Mouse (Mus musculus) Patski (cell line): ENCODE data around the gene Dhcr24. TPM values are rescaled to one million over a fixed set of nuclear protein-coding genes. Genes with fewer than 3 reads are reported as not detected.

ENCODE experiments used
- ATAC-seq: fragments of 100-300 bp; one replicate; pipeline ENCODE4 v1.8.0; 2021
- CTCF ChIA-PET: fragments of 350-600 bp; sonication (Branson Sonifier 250); formaldehyde crosslinking; loops from one replicate; lab custom pipeline; 2022; ENCODE audit warnings: inconsistent platforms; lab: Charles Lee
- POLR2A ChIA-PET: fragments of 350-600 bp; sonication (Branson Sonifier 250); formaldehyde crosslinking; loops from one replicate; lab custom pipeline; 2022; ENCODE audit warnings: antibody characterized with exemption, inconsistent platforms; lab: Charles Lee
- DNase-seq: peaks from one replicate; pipeline ENCODE4 v3.0.0-alpha.2; 2011; ENCODE audit warnings: low read depth, low spot score
- H3K27me3 ChIP-seq: fragments of 371-371 bp; one replicate; pipeline ENCODE4 v1.5.1; 2021
- CTCF ChIP-seq: fragments of 100-300 bp; IDR thresholded peaks from one replicate; pipeline ENCODE4 v1.5.1; 2021
- in situ Hi-C: fragments of 300-500 bp; cut with MboI; formaldehyde crosslinking; loops from 3 replicates; pipeline ENCODE4 v1.11.1; 2018; ENCODE audit warnings: low pct_unique_long_range_greater_than_20kb, mixed read lengths
- polyA plus RNA-seq: library from polyadenylated mRNA; unstranded; gene quantifications from one replicate; pipeline ENCODE4 v1.2.3, GENCODE M21; 2021

Dhcr24 gene
- polyA plus RNA-seq, 1 experiment from 2014 or later, result 17.7 TPM

- no peaks in the 10 kb centered on the region for H3K27me3 ChIP-seq
- DNase-seq, result no peak
- in situ Hi-C loops, result no loop called here
- CTCF ChIA-PET, result interaction anchor here (2.8 kb wide), 1 partner anchor 15 kb away, joined by 8 read pairs; no protein-coding TSS in a partner anchor
- no peak for ATAC-seq
- no peak for TF ChIP-seq CTCF
- POLR2A ChIA-PET, result no interaction called here
Measured at GRCm38 (mm10) chr4:106599415-106599814, 38.6 kb downstream of the Dhcr24 start.

- CTCF ChIA-PET, result interaction anchor here (2.8 kb wide), 1 partner anchor 13 kb away, joined by 8 read pairs; no protein-coding TSS in a partner anchor
- in situ Hi-C loops, result no loop called here
- no peak for TF ChIP-seq CTCF
- POLR2A ChIA-PET, result no interaction called here
- H3K27me3 ChIP-seq, result no peaks in the 10 kb centered on the region
- ATAC-seq (no peak), DNase-seq (no peak)
Measured at GRCm38 (mm10) chr4:106600770-106601169, 39.9 kb downstream of the Dhcr24 start.

GRCm38 (mm10) chr4:106606639-106607554 is 46.1 kb downstream of the Dhcr24 start:
- in situ Hi-C loops, result no loop called here
- ChIA-PET POLR2A (no interaction called here), CTCF (no interaction called here)
- ATAC-seq (no peak), DNase-seq (no peak)
- no peak for TF ChIP-seq CTCF
- no peaks in the 10 kb centered on the region for H3K27me3 ChIP-seq

DNA sequence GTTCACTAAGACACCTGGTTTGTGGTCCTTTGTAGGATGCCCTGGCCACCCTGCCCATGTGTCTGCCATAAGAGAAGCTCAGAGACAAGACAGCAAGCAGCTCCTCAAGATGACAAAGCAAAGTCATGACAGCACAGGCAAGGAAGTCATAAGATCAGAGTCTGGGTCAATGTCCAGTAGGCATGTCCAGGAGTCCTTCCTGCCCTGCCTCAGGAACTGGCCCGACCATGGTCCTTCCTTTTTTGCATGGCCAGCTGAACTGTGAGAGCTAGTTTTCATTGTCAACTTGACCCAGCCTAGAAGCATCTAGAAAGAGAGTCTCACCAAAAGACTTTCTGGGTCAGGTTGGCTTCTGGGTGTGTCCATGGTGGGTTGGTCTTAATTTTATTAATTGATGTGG is 47.1 kb downstream of the Dhcr24 start:
- in situ Hi-C loops, result no loop called here
- ChIA-PET CTCF (no interaction called here), POLR2A (interaction anchor here (0.6 kb wide), 1 partner anchor 346 kb away, joined by 3 read pairs; no protein-coding TSS in a partner anchor)
- no peak for ATAC-seq
- TF ChIP-seq CTCF, result no peak
- no peaks in the 10 kb centered on the region for H3K27me3 ChIP-seq
- no peak for DNase-seq

DNA sequence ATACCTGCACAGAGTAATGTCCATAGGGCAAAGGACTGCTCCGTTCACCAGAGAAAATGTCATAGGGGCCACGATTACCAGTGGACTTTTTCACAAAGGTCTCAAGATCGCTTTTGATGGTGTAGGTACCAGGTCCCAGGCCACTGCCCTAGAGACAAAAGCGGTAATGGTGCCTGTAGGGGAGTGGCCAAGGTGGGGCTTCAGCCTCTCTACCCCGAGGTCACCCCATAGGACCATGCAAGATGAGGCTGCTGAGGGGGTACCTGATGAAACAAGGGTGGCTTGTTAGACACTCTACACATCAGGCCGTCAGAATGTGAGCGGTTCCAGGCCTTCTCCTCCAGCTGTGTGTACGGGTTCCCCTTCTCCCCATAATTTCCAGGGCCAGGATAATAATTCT is 52.3 kb downstream of the Dhcr24 start:
- ChIA-PET CTCF (interaction anchor here (3.5 kb wide), 1 partner anchor 93 kb away, joined by 33 read pairs; no protein-coding TSS in a partner anchor), POLR2A (no interaction called here)
- ATAC-seq (no peak), DNase-seq (no peak)
- no peak for TF ChIP-seq CTCF
- in situ Hi-C loops, result loop anchor here (10.0 kb wide), 1 partner anchor 92 kb away; no protein-coding TSS in a partner anchor
- no peaks in the 10 kb centered on the region for H3K27me3 ChIP-seq

- CTCF ChIA-PET, result interaction anchor here (0.8 to 3.5 kb wide), 13 partner anchors 9 to 100 kb away, joined by 3 to 33 read pairs (median 6); partner anchors contain the start of gene Ttc22
- DNase-seq (no peak), ATAC-seq (no peak)
- TF ChIP-seq CTCF, result no peak
- H3K27me3 ChIP-seq, result no peaks in the 10 kb centered on the region
- POLR2A ChIA-PET, result no interaction called here
- in situ Hi-C loops, result loop anchor here (10.0 kb wide), 1 partner anchor 91 kb away; no protein-coding TSS in a partner anchor
Measured at GRCm38 (mm10) chr4:106613560-106613959, 52.7 kb downstream of the Dhcr24 start.

- ChIA-PET POLR2A (interaction anchor here (1.0 to 1.5 kb wide), 2 partner anchors 94 to 96 kb away, joined by 4 to 5 read pairs; no protein-coding TSS in a partner anchor), CTCF (interaction anchor here (0.6 to 3.5 kb wide), 15 partner anchors 9 to 100 kb away, joined by 3 to 33 read pairs (median 5); partner anchors contain the start of gene Ttc22)
- in situ Hi-C loops, result loop anchor here (10.0 kb wide), 1 partner anchor 91 kb away; no protein-coding TSS in a partner anchor
- H3K27me3 ChIP-seq, result no peaks in the 10 kb centered on the region
- no peak for TF ChIP-seq CTCF
- DNase-seq (no peak), ATAC-seq (no peak)
Measured at GRCm38 (mm10) chr4:106614180-106614797, 53.5 kb downstream of the Dhcr24 start.

GRCm38 (mm10) chr4:106614881-106615280 is 54.0 kb downstream of the Dhcr24 start:
- in situ Hi-C loops, result loop anchor here (10.0 kb wide), 1 partner anchor 90 kb away; no protein-coding TSS in a partner anchor
- no peak for TF ChIP-seq CTCF
- ChIA-PET POLR2A (interaction anchor here (1.0 to 1.5 kb wide), 2 partner anchors 93 to 95 kb away, joined by 4 to 5 read pairs; no protein-coding TSS in a partner anchor), CTCF (interaction anchor here (0.6 to 3.5 kb wide), 10 partner anchors 8 to 99 kb away, joined by 3 to 33 read pairs (median 7); partner anchors contain the start of gene Ttc22)
- DNase-seq (no peak), ATAC-seq (no peak)
- no peaks in the 10 kb centered on the region for H3K27me3 ChIP-seq

GRCm38 (mm10) chr4:106615637-106616036 is 54.8 kb downstream of the Dhcr24 start:
- TF ChIP-seq CTCF, result no peak
- CTCF ChIA-PET, result interaction anchor here (0.9 to 3.5 kb wide), 4 partner anchors 11 to 91 kb away, joined by 3 to 33 read pairs (median 7); no protein-coding TSS in a partner anchor
- no peak for DNase-seq

DNA sequence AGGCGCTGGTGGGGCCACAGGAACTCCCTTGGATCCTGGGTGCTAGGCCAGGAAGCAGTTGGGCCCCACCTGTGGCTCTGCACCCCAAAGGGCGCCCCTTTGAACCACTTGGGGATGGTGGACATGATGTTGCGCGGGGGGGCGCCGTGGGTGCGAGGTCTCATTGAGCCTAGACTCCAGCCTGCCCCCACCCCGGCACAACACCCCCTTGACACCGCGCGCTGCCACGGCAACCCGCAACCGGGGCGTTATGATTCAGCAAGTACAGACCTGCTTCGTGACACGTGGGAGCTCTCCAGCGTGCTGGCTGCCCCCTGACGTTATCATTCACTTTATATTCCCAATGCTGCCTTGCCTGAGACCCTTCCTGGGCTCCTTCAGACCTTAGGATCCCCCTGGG is 56.2 kb downstream of the Dhcr24 start, which contains the start of gene Lexm:
Gene Lexm, minus strand, starts transcription at position 186 of the 400 bp plus-strand sequence.
- TF ChIP-seq CTCF, result no peak
- no peak for ATAC-seq
- ChIA-PET POLR2A (interaction anchor here (0.7 kb wide), 1 partner anchor 55 kb away, joined by 5 read pairs; no protein-coding TSS in a partner anchor), CTCF (no interaction called here)
- DNase-seq, result no peak
- no peaks in the 10 kb centered on the region for H3K27me3 ChIP-seq
- in situ Hi-C loops, result loop anchor here (10.0 kb wide), 1 partner anchor 88 kb away; no protein-coding TSS in a partner anchor

More at GRCm38 (mm10) chr4:106615637-106616036, 54.8 kb downstream of the Dhcr24 start:
- in situ Hi-C loops, result loop anchor here (10.0 kb wide), 1 partner anchor 89 kb away; no protein-coding TSS in a partner anchor
- H3K27me3 ChIP-seq, result no peaks in the 10 kb centered on the region
- POLR2A ChIA-PET, result interaction anchor here (1.0 to 1.5 kb wide), 2 partner anchors 92 to 94 kb away, joined by 4 to 5 read pairs; no protein-coding TSS in a partner anchor
- no peak for ATAC-seq
